Mouse (Mus musculus) bone marrow, adult 2 months (tissue): ENCODE results near the gene Inpp4a. TPM values are rescaled to one million over a fixed set of nuclear protein-coding genes. Genes with fewer than 3 reads are reported as not detected.

Experiments
- H3K27ac ChIP-seq: fragments of 200-500 bp; 2 replicates; pipeline ENCODE4 v1.5.1; 2012; ENCODE audit warnings: low read depth, mild to moderate bottlenecking, control low read depth, inconsistent platforms, low read length; ENCODE audit not compliant: control insufficient read depth, poor library complexity, insufficient read depth
- H3K4me1 ChIP-seq: fragments of 200-500 bp; 2 replicates; pipeline ENCODE4 v1.6.1; 2011; ENCODE audit warnings: low read length; ENCODE audit not compliant: control insufficient read depth, insufficient read depth
- H3K4me3 ChIP-seq: fragments of 200-500 bp; replicated peaks from 2 replicates; pipeline ENCODE3; 2011; ENCODE audit warnings: mild to moderate bottlenecking, low read depth, low read length, control low read depth; ENCODE audit not compliant: control insufficient read depth
- CTCF ChIP-seq: fragments of 200-500 bp; IDR thresholded peaks from 2 replicates; pipeline ENCODE4 v1.5.1; 2011; ENCODE audit warnings: low read length, control low read depth; ENCODE audit not compliant: control insufficient read depth, insufficient read depth
- POLR2A ChIP-seq: fragments of 200-500 bp; IDR thresholded peaks from 2 replicates; pipeline ENCODE4 v1.6.1; 2011; ENCODE audit warnings: low read depth, mild to moderate bottlenecking, control low read depth, low read length, borderline replicate concordance; ENCODE audit not compliant: control insufficient read depth
- WGBS: fragments of 180-500 bp; shearing (Covaris S2); methylation state at CpG from one replicate; pipeline ENCODE4 v1.1.7; 2018; 5-methylcytosine and 5-hydroxymethylcytosine counted together
- polyA plus RNA-seq: library from polyadenylated mRNA; stranded (reverse); fragments of >200 nt; gene quantifications from 2 replicates; pipeline ENCODE4 v1.2.4, GENCODE M21; 2011; ENCODE audit warnings: low replicate concordance; ENCODE audit not compliant: missing spikeins, insufficient read depth, insufficient read length

Inpp4a gene
- polyA plus RNA-seq, 1 experiment = 33.4 TPM

DNA sequence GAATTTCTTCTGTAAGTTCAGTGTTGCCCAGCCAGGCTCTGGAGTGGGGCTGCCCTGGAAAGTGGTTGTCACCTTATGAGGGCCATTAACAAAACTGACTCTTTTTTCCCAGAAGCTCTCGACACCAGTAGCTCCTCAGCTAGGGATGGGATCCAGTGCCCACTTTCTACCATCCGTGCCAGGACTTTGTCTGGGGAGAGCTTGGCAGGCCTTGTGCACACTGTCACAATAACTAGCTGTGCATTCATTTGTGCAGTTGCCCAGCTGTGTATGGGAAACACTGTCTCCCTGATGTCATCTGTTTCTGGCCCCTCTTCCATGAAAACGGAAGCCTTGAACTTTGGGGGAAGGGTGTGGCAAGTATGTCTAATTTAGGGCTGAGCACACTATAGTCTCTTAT is 33.1 kb downstream of the Inpp4a start:
- H3K27ac ChIP-seq = no peak overlapping the region
- no peak overlapping the region for H3K4me3 ChIP-seq
- 72% methylated on average over 3 of the region's 3 CpGs for WGBS
- no peaks in the 10 kb centered on the region; the same call in 1 of the 2 replicates for H3K4me1 ChIP-seq
- no peak for TF ChIP-seq POLR2A
- no peak for TF ChIP-seq CTCF

DNA sequence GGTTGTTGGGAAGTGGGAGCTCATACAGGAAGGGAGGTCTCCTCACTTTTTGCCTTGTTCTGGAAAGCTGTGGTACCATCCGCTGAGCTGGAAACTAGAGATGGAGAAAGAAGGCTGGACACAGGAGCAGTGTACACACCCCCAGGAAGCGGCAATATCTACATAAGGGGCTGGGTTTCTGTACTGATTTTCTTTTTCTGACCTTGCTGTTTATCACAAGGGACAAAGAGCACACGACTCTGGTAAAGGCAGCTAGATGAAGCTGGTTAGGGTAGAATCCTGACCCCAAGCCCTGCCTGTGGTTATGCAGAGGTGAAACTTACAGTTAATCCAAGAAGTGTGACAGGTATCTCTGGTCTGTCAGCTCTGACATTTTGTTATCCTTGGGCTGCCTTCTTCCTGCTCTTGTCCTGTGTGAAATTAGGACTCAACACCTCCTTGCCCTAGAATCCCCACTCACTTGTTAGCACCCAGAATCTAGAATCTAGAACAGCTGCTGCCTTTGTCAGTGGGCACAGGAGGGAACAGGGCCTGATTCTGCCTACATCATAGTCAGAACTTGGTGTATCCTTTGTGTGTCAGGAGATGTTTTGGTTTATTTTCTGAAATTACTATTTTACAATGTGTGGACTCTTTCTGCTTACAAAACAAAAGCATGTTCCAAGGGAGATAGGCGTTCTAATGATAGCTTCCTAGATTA is 34.2 kb downstream of the Inpp4a start:
- Histone ChIP-seq H3K4me1 (no peaks in the 10 kb centered on the region; the same call in 1 of the 2 replicates), H3K27ac (no peak overlapping the region), H3K4me3 (no peak overlapping the region)
- WGBS = 75% methylated on average over 4 of the region's 4 CpGs
- TF ChIP-seq POLR2A (no peak), CTCF (no peak)

DNA sequence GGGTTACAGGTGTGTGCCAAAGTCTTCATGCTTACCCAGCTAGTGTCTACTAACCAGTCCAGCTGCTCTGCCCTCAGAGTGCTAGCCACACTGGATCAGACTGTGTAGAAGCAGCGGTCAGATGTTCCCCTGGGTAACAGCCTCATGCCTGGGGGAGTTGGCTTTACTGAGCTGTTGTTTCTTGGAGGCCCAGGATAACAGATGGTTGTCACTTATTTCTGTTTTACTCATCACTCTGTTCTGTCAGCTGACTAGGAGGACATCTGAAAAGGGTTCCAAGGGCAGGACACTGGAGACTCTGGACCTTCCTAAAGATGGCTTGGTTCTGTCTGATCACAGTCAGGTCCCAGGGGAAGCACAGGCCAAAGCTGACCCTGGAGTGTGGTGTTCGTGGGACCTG is 36.4 kb downstream of the Inpp4a start:
- TF ChIP-seq CTCF (no peak), POLR2A (no peak)
- Histone ChIP-seq H3K4me1 (no peaks in the 10 kb centered on the region; the same call in 1 of the 2 replicates), H3K27ac (no peak overlapping the region), H3K4me3 (no peak overlapping the region)
- WGBS = 73% methylated on average over 2 of the region's 2 CpGs

DNA sequence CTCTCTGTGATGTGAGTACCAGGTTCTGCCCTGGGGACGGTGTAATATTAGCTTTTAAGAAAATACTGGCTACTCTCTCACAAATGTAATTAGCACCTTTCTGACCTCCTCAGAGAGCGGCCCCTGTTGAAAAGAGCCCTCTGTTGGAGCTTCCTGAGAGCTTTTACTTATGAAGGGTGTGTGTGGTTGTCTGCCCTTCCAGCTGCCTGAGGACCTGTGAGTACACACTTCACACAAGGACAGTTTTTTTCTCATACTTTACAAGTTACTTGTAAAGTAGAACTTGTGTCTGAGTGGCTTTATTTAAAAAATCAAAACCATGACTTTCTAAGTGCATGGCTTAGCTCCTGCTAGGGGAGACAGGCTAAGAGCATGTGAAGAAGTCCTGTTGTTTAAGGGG is 37.1 kb downstream of the Inpp4a start:
- no peak overlapping the region for H3K4me3 ChIP-seq
- H3K27ac ChIP-seq = no peak overlapping the region
- no peaks in the 10 kb centered on the region; the same call in 1 of the 2 replicates for H3K4me1 ChIP-seq
- no peak for TF ChIP-seq CTCF
- TF ChIP-seq POLR2A = no peak
- 81% methylated on average over 2 of the region's 2 CpGs for WGBS

DNA sequence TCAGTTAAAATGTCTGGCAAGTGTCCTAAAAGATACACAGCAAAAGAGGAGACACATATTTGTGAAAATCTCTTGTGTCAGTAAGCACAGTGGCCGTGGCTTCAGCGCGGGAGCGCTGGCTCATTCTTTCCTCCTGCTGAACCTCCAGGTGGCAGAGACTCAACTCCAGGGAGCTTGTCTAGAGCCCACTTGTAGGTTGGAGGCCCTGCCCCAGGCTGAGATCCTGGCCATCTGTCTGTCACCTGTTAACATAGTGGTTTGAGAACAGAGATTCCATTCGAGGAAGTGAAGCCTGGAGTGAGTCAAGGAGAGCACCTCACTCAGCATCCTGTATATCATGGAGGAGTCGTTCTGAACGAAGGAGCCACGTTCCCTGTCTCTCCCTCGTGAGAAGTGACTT is 37.6 kb downstream of the Inpp4a start:
- WGBS = 59% methylated on average over 9 of the region's 9 CpGs

DNA sequence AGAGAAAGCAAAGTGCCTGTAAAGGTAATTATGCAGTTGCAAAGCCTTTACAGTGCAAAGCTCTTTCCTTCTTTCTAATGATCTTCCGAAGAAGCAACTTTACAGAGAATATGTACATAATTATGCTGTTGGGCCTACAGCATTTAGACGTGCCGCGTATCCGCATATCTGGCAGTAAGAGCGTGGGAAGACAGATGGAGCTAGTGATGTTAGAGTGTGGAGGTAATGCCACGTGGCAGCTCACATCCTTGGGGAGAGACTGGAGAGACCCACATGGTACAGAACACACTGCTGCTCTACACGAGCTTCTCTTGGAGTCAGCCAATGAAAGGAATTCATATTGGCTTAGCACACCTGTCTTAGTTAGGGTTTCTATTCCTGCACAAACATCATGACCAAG is 39.5 kb downstream of the Inpp4a start:
- Histone ChIP-seq H3K4me1 (peaks cover 1% of the 10 kb centered on the region; the same call in 1 of the 2 replicates), H3K4me3 (no peak overlapping the region), H3K27ac (no peak overlapping the region)
- WGBS = 88% methylated on average over 8 of the region's 8 CpGs
- TF ChIP-seq POLR2A = no peak
- no peak for TF ChIP-seq CTCF

More for the DNA sequence above, 37.6 kb downstream of the Inpp4a start:
- no peak overlapping the region for H3K27ac ChIP-seq
- no peak for TF ChIP-seq POLR2A
- no peak for TF ChIP-seq CTCF
- H3K4me3 ChIP-seq = no peak overlapping the region
- H3K4me1 ChIP-seq = no peaks in the 10 kb centered on the region; the same call in 1 of the 2 replicates

DNA sequence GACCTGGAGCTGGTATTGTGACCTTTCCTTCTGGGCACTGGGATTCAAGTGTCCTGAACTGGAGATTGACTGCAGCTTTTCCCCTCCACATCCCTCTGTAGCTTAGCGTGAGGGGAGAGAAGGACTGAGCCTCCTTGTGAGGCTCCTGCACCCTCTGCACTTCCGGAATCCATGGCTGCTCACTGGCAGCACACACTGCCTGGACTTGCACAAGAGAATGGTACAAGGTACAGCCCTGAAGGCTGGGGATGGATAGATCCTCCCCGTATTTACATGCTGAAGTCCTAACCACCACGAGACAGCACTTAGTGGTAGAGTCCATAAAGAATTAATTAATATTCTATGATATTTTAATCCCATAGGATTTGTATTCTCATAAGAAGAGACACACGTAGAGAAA is 41.7 kb downstream of the Inpp4a start:
- H3K4me1 ChIP-seq = peaks cover 2% of the 10 kb centered on the region; the same call in 1 of the 2 replicates
- no peak overlapping the region for H3K4me3 ChIP-seq
- H3K27ac ChIP-seq = no peak overlapping the region
- WGBS = 82% methylated on average over 5 of the region's 5 CpGs
- no peak for TF ChIP-seq CTCF
- no peak for TF ChIP-seq POLR2A

DNA sequence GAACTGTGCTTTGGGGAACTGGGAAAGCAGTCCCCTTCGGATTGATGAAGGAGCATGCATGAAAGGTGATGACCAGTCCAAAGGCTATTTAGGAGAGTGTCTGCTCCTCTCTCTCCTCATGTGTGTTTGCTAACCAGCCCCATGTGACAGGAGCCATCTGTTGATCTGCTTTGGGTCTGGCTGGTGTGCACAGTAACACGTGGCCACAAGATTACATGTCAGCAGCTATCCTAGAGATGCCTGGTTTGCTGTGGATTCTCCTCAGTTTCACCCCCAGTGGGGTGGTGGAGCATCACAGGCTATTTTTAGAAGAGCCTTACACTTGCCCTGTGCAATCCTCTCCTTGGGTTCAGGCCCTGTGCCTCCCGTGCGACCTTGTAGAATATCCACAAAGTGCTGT is 42.2 kb downstream of the Inpp4a start:
- Histone ChIP-seq H3K4me1 (peaks cover 2% of the 10 kb centered on the region; the same call in 1 of the 2 replicates), H3K4me3 (no peak overlapping the region), H3K27ac (no peak overlapping the region)
- 75% methylated on average over 4 of the region's 4 CpGs for WGBS
- TF ChIP-seq CTCF (no peak), POLR2A (no peak)
